Mouse (Mus musculus) brain, embryonic 14.5 days (tissue): ENCODE data around the gene Aen.

ENCODE experiments used
- CTCF ChIP-seq: fragments of 200-500 bp; IDR thresholded peaks from 2 replicates; pipeline ENCODE4 v1.5.1; 2012; ENCODE audit warnings: inconsistent platforms, mild to moderate bottlenecking, moderate library complexity, borderline replicate concordance; ENCODE audit not compliant: insufficient read depth, insufficient read length; ENCODE audit errors: extremely low read depth
- POLR2A ChIP-seq: fragments of 200-500 bp; IDR thresholded peaks from 2 replicates; pipeline ENCODE4 v1.6.1; 2012; ENCODE audit warnings: mild to moderate bottlenecking, inconsistent platforms, borderline replicate concordance; ENCODE audit not compliant: poor library complexity, insufficient read depth, insufficient read length, severe bottlenecking; ENCODE audit errors: extremely low read depth

DNA sequence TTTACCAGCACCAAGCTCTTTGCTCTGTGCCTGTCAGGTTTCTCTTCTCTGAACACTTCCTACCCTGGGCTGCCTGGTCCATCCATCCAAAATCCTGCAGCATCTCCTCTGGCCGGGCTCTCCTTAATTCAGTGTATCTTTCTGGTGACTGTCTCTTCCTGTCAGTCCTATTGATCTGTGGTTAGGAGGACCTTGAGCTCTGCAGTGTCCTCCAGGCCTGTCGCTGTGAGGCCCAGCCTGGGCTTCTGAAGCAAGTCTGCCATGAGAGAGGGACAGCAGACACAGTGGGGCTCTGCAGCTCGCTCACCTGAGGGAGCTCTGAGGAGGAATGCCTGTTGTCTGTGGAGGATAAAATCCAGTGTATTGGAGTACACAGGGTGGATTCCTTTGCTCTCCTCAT is 1.9 kb downstream of the Aen start:
- TF ChIP-seq POLR2A = no peak
- no peak for TF ChIP-seq CTCF
